Mouse (Mus musculus) thymus, postnatal 4 days (tissue): ENCODE measurements around the gene Fads3.
A peak's percentile ranks its signal among the peaks of the same experiment; 100 is the strongest.

ENCODE experiments used
- DNase-seq: peaks from one replicate; pipeline ENCODE4 v3.0.0; 2021

Fads3 gene

GRCm38 (mm10) chr19:10021981-10022380, 19.4 kb upstream of the Fads3 start:
- DNase-seq: no peak

GRCm38 (mm10) chr19:10022414-10023303, 18.7 kb upstream of the Fads3 start:
- no peak for DNase-seq

- DNase-seq: no peak
Measured at GRCm38 (mm10) chr19:10023304-10023758, 18.0 kb upstream of the Fads3 start.

GRCm38 (mm10) chr19:10025169-10025875, 16.0 kb upstream of the Fads3 start:
- DNase-seq: peak; percentile 39

GRCm38 (mm10) chr19:10029746-10030145, 11.6 kb upstream of the Fads3 start:
- DNase-seq: no peak

GRCm38 (mm10) chr19:10033211-10033973, 8.0 kb upstream of the Fads3 start:
- DNase-seq: peak; percentile 68

GRCm38 (mm10) chr19:10034356-10034755, 7.0 kb upstream of the Fads3 start:
- DNase-seq: no peak

- peak; percentile 93 for DNase-seq
Measured at GRCm38 (mm10) chr19:10034785-10035447, 6.5 kb upstream of the Fads3 start.

GRCm38 (mm10) chr19:10037534-10037933, 3.8 kb upstream of the Fads3 start:
- no peak for DNase-seq

- DNase-seq: no peak
Measured at GRCm38 (mm10) chr19:10038364-10038763, 3.0 kb upstream of the Fads3 start.

GRCm38 (mm10) chr19:10038910-10039309, 2.5 kb upstream of the Fads3 start:
- DNase-seq: no peak

- DNase-seq: peak; percentile 35
Measured at GRCm38 (mm10) chr19:10039615-10040014, 1.8 kb upstream of the Fads3 start.

GRCm38 (mm10) chr19:10040866-10041387, 442 bp upstream of the Fads3 start:
- no peak for DNase-seq

GRCm38 (mm10) chr19:10042232-10042631, 863 bp downstream of the Fads3 start:
- DNase-seq: no peak

GRCm38 (mm10) chr19:10042816-10043215, 1.4 kb downstream of the Fads3 start:
- DNase-seq: no peak

GRCm38 (mm10) chr19:10043643-10044042, 2.3 kb downstream of the Fads3 start:
- DNase-seq: no peak

- no peak for DNase-seq
Measured at GRCm38 (mm10) chr19:10045707-10046106, 4.3 kb downstream of the Fads3 start.

GRCm38 (mm10) chr19:10046346-10046745, 5.0 kb downstream of the Fads3 start:
- DNase-seq: no peak

- no peak for DNase-seq
Measured at GRCm38 (mm10) chr19:10046983-10047382, 5.6 kb downstream of the Fads3 start.

GRCm38 (mm10) chr19:10049533-10049932, 8.2 kb downstream of the Fads3 start:
- no peak for DNase-seq

- no peak for DNase-seq
Measured at GRCm38 (mm10) chr19:10050438-10050837, 9.1 kb downstream of the Fads3 start.

- DNase-seq: no peak
Measured at GRCm38 (mm10) chr19:10052698-10053097, 11.3 kb downstream of the Fads3 start.
